Mouse (Mus musculus): ENCODE measurements at regions not wholly inside any gene's neighbourhood (a gene's known extent, or its start where the extent isn't known, plus 50 kb on each side); places are given as distances from the start of the nearest gene placed in this dataset.

- H3K4me1 ChIP-seq (ENCODE audit: control insufficient read depth, insufficient read depth, low read length) = no peaks in the 10 kb centered on the region
- H3K9ac ChIP-seq (replicated peaks; ENCODE audit: low read depth, low read length) = no peak overlapping the region
- H3K27me3 ChIP-seq (ENCODE audit: control insufficient read depth, insufficient read depth, low read length) = no peaks in the 10 kb centered on the region
- H3K27ac ChIP-seq (ENCODE audit: low read depth, low read length) = no peak overlapping the region
- H3K9me3 ChIP-seq (ENCODE audit: control insufficient read depth, low read length) = no peaks in the 10 kb centered on the region
- H3K4me2 ChIP-seq (ENCODE audit: low read depth, low read length) = no peak overlapping the region
- ATAC-seq (ENCODE audit: low read depth) = no peak
- no peaks in the 10 kb centered on the region for H3K36me3 ChIP-seq (ENCODE audit: control insufficient read depth, insufficient read depth, low read length)
- WGBS = 66% methylated on average over 2 of the region's 2 CpGs
- no peak overlapping the region for H3K4me3 ChIP-seq (ENCODE audit: low read depth, low read length)
These were observed 149.3 kb upstream of the Kctd3 start for GRCm38 (mm10) chr1:189156906-189157305.

GRCm38 (mm10) chr1:189154376-189154775, 146.7 kb upstream of the Kctd3 start:
- H3K4me2 ChIP-seq (ENCODE audit: low read depth, low read length) = no peak overlapping the region
- no peaks in the 10 kb centered on the region for H3K9me3 ChIP-seq (ENCODE audit: control insufficient read depth, low read length)
- no peaks in the 10 kb centered on the region for H3K27me3 ChIP-seq (ENCODE audit: control insufficient read depth, insufficient read depth, low read length)
- WGBS = 87% methylated on average over 2 of the region's 2 CpGs
- no peaks in the 10 kb centered on the region for H3K36me3 ChIP-seq (ENCODE audit: control insufficient read depth, insufficient read depth, low read length)
- no peak overlapping the region for H3K9ac ChIP-seq (replicated peaks; ENCODE audit: low read depth, low read length)
- no peak overlapping the region for H3K4me3 ChIP-seq (ENCODE audit: low read depth, low read length)
- no peak for ATAC-seq (ENCODE audit: low read depth)
- H3K4me1 ChIP-seq (ENCODE audit: control insufficient read depth, insufficient read depth, low read length) = no peaks in the 10 kb centered on the region
- no peak overlapping the region for H3K27ac ChIP-seq (ENCODE audit: low read depth, low read length)

GRCm38 (mm10) chr1:189153150-189153549, 145.5 kb upstream of the Kctd3 start:
- WGBS = 81% methylated on average over 10 of the region's 10 CpGs
- no peaks in the 10 kb centered on the region for H3K27me3 ChIP-seq (ENCODE audit: control insufficient read depth, insufficient read depth, low read length)
- no peak for ATAC-seq (ENCODE audit: low read depth)

GRCm38 (mm10) chr1:189142982-189143451, 135.4 kb upstream of the Kctd3 start:
- 25% methylated on average over 9 of the region's 9 CpGs for WGBS
- Histone ChIP-seq H3K9ac (replicated peaks; ENCODE audit: low read depth, low read length) (no peak overlapping the region), H3K4me2 (ENCODE audit: low read depth, low read length) (no peak overlapping the region), H3K4me1 (ENCODE audit: control insufficient read depth, insufficient read depth, low read length) (no peaks in the 10 kb centered on the region), H3K9me3 (ENCODE audit: control insufficient read depth, low read length) (no peaks in the 10 kb centered on the region), H3K27ac (ENCODE audit: low read depth, low read length) (no peak overlapping the region), H3K36me3 (ENCODE audit: control insufficient read depth, insufficient read depth, low read length) (no peaks in the 10 kb centered on the region), H3K4me3 (ENCODE audit: low read depth, low read length) (no peak overlapping the region), H3K27me3 (ENCODE audit: control insufficient read depth, insufficient read depth, low read length) (no peaks in the 10 kb centered on the region)
- ATAC-seq (ENCODE audit: low read depth) = no peak

More at GRCm38 (mm10) chr1:189153150-189153549, 145.5 kb upstream of the Kctd3 start:
- H3K27ac ChIP-seq (ENCODE audit: low read depth, low read length) = no peak overlapping the region
- H3K4me1 ChIP-seq (ENCODE audit: control insufficient read depth, insufficient read depth, low read length) = no peaks in the 10 kb centered on the region
- H3K36me3 ChIP-seq (ENCODE audit: control insufficient read depth, insufficient read depth, low read length) = no peaks in the 10 kb centered on the region
- H3K4me3 ChIP-seq (ENCODE audit: low read depth, low read length) = no peak overlapping the region
- no peaks in the 10 kb centered on the region for H3K9me3 ChIP-seq (ENCODE audit: control insufficient read depth, low read length)
- H3K4me2 ChIP-seq (ENCODE audit: low read depth, low read length) = no peak overlapping the region
- no peak overlapping the region for H3K9ac ChIP-seq (replicated peaks; ENCODE audit: low read depth, low read length)

GRCm38 (mm10) chr1:189142551-189142950, 134.9 kb upstream of the Kctd3 start:
- Histone ChIP-seq H3K4me3 (ENCODE audit: low read depth, low read length) (no peak overlapping the region), H3K36me3 (ENCODE audit: control insufficient read depth, insufficient read depth, low read length) (no peaks in the 10 kb centered on the region), H3K27ac (ENCODE audit: low read depth, low read length) (no peak overlapping the region), H3K4me1 (ENCODE audit: control insufficient read depth, insufficient read depth, low read length) (no peaks in the 10 kb centered on the region), H3K9me3 (ENCODE audit: control insufficient read depth, low read length) (no peaks in the 10 kb centered on the region), H3K4me2 (ENCODE audit: low read depth, low read length) (no peak overlapping the region), H3K9ac (replicated peaks; ENCODE audit: low read depth, low read length) (no peak overlapping the region), H3K27me3 (ENCODE audit: control insufficient read depth, insufficient read depth, low read length) (no peaks in the 10 kb centered on the region)
- no peak for ATAC-seq (ENCODE audit: low read depth)
- WGBS = 23% methylated on average over 7 of the region's 7 CpGs

- H3K4me3 ChIP-seq (ENCODE audit: low read depth, low read length) = no peak overlapping the region
- 85% methylated on average over 9 of the region's 9 CpGs for WGBS
- H3K4me1 ChIP-seq (ENCODE audit: control insufficient read depth, insufficient read depth, low read length) = no peaks in the 10 kb centered on the region
- no peaks in the 10 kb centered on the region for H3K9me3 ChIP-seq (ENCODE audit: control insufficient read depth, low read length)
- no peak overlapping the region for H3K9ac ChIP-seq (replicated peaks; ENCODE audit: low read depth, low read length)
- no peak overlapping the region for H3K4me2 ChIP-seq (ENCODE audit: low read depth, low read length)
- no peaks in the 10 kb centered on the region for H3K27me3 ChIP-seq (ENCODE audit: control insufficient read depth, insufficient read depth, low read length)
- no peak overlapping the region for H3K27ac ChIP-seq (ENCODE audit: low read depth, low read length)
- ATAC-seq (ENCODE audit: low read depth) = no peak
- H3K36me3 ChIP-seq (ENCODE audit: control insufficient read depth, insufficient read depth, low read length) = no peaks in the 10 kb centered on the region
These were observed 134.1 kb upstream of the Kctd3 start for GRCm38 (mm10) chr1:189141694-189142093.

- Histone ChIP-seq H3K4me3 (ENCODE audit: low read depth, low read length) (no peak overlapping the region), H3K4me2 (ENCODE audit: low read depth, low read length) (no peak overlapping the region), H3K4me1 (ENCODE audit: control insufficient read depth, insufficient read depth, low read length) (no peaks in the 10 kb centered on the region), H3K36me3 (ENCODE audit: control insufficient read depth, insufficient read depth, low read length) (no peaks in the 10 kb centered on the region), H3K27me3 (ENCODE audit: control insufficient read depth, insufficient read depth, low read length) (no peaks in the 10 kb centered on the region), H3K9ac (replicated peaks; ENCODE audit: low read depth, low read length) (no peak overlapping the region), H3K27ac (ENCODE audit: low read depth, low read length) (no peak overlapping the region), H3K9me3 (ENCODE audit: control insufficient read depth, low read length) (no peaks in the 10 kb centered on the region)
- 78% methylated on average over 7 of the region's 7 CpGs for WGBS
- ATAC-seq (ENCODE audit: low read depth) = no peak
These were observed 129.2 kb upstream of the Kctd3 start for GRCm38 (mm10) chr1:189136731-189137385.

GRCm38 (mm10) chr1:189135826-189136225, 128.2 kb upstream of the Kctd3 start:
- no peaks in the 10 kb centered on the region for H3K36me3 ChIP-seq (ENCODE audit: control insufficient read depth, insufficient read depth, low read length)
- no peaks in the 10 kb centered on the region for H3K4me1 ChIP-seq (ENCODE audit: control insufficient read depth, insufficient read depth, low read length)
- no peak for ATAC-seq (ENCODE audit: low read depth)
- no peak overlapping the region for H3K4me3 ChIP-seq (ENCODE audit: low read depth, low read length)
- H3K27me3 ChIP-seq (ENCODE audit: control insufficient read depth, insufficient read depth, low read length) = no peaks in the 10 kb centered on the region
- H3K4me2 ChIP-seq (ENCODE audit: low read depth, low read length) = no peak overlapping the region
- H3K27ac ChIP-seq (ENCODE audit: low read depth, low read length) = no peak overlapping the region
- H3K9me3 ChIP-seq (ENCODE audit: control insufficient read depth, low read length) = no peaks in the 10 kb centered on the region
- WGBS = 85% methylated on average over 4 of the region's 4 CpGs
- no peak overlapping the region for H3K9ac ChIP-seq (replicated peaks; ENCODE audit: low read depth, low read length)

- 0 out of 2 replicates have a peak, but pooled peaks cover 2% of the 10 kb centered on the region for H3K4me1 ChIP-seq (ENCODE audit: control insufficient read depth, insufficient read depth, low read length)
- H3K4me3 ChIP-seq (ENCODE audit: low read depth, low read length) = no peak overlapping the region
- no peaks in the 10 kb centered on the region for H3K36me3 ChIP-seq (ENCODE audit: control insufficient read depth, insufficient read depth, low read length)
- no peak for ATAC-seq (ENCODE audit: low read depth)
- H3K9me3 ChIP-seq (ENCODE audit: control insufficient read depth, low read length) = no peaks in the 10 kb centered on the region
- no peak overlapping the region for H3K27ac ChIP-seq (ENCODE audit: low read depth, low read length)
- H3K4me2 ChIP-seq (ENCODE audit: low read depth, low read length) = no peak overlapping the region
- no peak overlapping the region for H3K9ac ChIP-seq (replicated peaks; ENCODE audit: low read depth, low read length)
- 84% methylated on average over 2 of the region's 2 CpGs for WGBS
- H3K27me3 ChIP-seq (ENCODE audit: control insufficient read depth, insufficient read depth, low read length) = no peaks in the 10 kb centered on the region
These were observed 121.1 kb upstream of the Kctd3 start for GRCm38 (mm10) chr1:189128706-189129105.
